Mouse (Mus musculus) thymus, adult 18-20 months (tissue): ENCODE measurements around the gene Gm10722.
A peak's percentile ranks its signal among the peaks of the same experiment; 100 is the strongest.
"Not testable (repeated sequence)": the region's sequence is repeated elsewhere in the genome, so short reads cannot be mapped to it uniquely, and the experiment has no call there.

Source experiments
- DNase-seq, 2 experiments: peaks; one replicate each; pipeline ENCODE4 v3.0.0; 2022; ENCODE audit warnings: mixed read lengths in 2 of 2

Gm10722 gene

GRCm38 (mm10) chr9:3025653-3026052 lies 24.9 kb downstream of the Gm10722 start:
- DNase-seq: peak; percentile 4 to 71

GRCm38 (mm10) chr9:3026136-3026535 lies 25.4 kb downstream of the Gm10722 start:
- DNase-seq: not testable (repeated sequence)

DNA sequence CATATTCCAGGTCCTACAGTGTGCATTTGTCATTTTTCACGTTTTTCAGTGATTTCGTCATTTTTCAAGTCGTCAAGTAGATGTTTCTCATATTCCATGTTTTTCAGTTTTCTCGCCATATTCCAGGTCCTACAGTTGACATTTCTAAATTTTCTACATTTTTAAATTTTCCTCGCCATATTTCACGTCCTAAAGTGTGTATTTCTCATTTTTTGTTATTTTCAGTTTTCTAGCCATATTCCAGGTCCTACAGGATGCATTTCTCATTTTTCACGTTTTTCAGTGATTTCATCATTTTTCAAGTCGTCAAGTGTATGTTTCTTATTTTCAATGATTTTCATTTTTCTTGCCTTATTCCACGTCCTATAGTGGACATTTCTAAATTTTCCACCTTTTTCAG lies 26.0 kb downstream of the Gm10722 start:
- DNase-seq: not testable (repeated sequence)

DNA sequence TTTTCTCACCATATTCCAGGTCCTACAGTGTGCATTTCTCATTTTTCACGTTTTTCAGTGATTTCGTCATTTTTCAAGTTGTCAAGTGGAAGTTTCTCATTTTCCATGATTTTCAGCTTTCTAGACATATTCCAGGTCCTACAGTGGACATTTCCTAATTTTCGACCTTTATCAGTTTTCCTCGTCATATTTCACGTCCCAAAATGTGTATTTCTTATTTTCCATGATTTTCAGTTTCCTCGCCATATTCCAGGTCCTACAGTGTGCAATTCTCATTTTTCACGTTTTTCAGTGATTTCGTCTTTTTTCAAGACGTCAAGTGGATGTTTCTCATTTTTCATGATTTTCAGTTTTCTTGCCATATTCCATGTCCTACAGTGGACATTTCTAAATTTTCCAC lies 26.5 kb downstream of the Gm10722 start:
- DNase-seq: not testable (repeated sequence)

GRCm38 (mm10) chr9:3029276-3030000 lies 28.7 kb downstream of the Gm10722 start:
- DNase-seq: not testable (repeated sequence)

DNA sequence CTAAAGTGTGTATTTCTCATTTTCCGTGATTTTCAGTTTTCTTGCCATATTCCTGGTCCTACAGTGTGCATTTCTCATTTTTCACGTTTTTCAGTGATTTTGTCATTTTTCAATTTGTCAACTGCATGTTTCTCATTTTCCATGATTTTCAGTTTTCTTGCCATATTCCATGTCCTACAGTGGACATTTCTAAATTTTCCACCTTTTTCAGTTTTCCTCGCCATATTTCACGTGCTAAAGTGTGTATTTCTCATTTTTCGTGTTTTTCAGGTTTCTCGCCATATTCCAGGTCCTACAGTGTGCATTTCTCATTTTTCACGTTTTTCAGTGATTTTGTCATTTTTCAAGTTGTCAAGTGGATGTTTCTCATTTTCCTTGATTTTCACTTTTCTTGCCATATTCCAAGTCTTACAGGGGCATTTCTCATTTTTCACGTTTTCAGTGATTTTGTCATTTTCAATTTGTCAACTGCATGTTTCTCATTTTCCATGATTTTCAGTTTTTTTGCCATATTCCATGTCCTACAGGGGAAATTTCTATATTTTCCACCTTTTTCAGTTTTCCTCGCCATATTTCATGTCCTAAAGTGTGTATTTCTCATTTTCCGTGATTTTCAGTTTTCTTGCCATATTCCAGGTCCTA lies 30.1 kb downstream of the Gm10722 start:
- DNase-seq: not testable (repeated sequence)

GRCm38 (mm10) chr9:3034299-3034698 lies 33.6 kb downstream of the Gm10722 start, which contains the start of gene Gm17535:
Gm17535 (plus strand) TSS chr9:3034599.
- not testable (repeated sequence) for DNase-seq

GRCm38 (mm10) chr9:3036577-3036976 lies 35.9 kb downstream of the Gm10722 start, which contains the start of gene Gm10715:
Gm10715 (plus strand) TSS chr9:3036877.
- not testable (repeated sequence) for DNase-seq

DNA sequence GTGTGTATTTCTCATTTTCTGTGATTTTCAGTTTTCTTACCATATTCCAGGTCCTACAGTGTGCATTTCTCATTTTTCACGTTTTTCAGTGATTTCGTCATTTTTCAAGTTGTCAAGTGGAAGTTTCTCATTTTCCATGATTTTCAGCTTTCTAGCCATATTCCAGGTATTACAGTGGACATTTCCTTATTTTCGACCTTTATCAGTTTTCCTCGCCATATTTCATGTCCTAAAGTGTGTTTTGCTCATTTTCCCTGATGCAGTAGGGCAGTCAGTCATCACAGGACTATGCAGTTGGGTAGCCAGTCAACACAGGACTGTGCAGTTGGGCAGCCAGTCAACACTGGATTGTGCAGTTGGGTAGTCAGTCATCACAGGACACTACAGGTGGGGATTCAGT lies 37.4 kb downstream of the Gm10722 start:
- DNase-seq: not testable (repeated sequence)
